Mouse (Mus musculus) right cerebral cortex, adult 18-20 months (tissue): ENCODE measurements around the gene Slc22a4.

ENCODE experiments used
- DNase-seq: peaks from one replicate; pipeline ENCODE4 v3.0.0; 2022; ENCODE audit warnings: mixed read lengths

The Slc22a4 gene

DNA sequence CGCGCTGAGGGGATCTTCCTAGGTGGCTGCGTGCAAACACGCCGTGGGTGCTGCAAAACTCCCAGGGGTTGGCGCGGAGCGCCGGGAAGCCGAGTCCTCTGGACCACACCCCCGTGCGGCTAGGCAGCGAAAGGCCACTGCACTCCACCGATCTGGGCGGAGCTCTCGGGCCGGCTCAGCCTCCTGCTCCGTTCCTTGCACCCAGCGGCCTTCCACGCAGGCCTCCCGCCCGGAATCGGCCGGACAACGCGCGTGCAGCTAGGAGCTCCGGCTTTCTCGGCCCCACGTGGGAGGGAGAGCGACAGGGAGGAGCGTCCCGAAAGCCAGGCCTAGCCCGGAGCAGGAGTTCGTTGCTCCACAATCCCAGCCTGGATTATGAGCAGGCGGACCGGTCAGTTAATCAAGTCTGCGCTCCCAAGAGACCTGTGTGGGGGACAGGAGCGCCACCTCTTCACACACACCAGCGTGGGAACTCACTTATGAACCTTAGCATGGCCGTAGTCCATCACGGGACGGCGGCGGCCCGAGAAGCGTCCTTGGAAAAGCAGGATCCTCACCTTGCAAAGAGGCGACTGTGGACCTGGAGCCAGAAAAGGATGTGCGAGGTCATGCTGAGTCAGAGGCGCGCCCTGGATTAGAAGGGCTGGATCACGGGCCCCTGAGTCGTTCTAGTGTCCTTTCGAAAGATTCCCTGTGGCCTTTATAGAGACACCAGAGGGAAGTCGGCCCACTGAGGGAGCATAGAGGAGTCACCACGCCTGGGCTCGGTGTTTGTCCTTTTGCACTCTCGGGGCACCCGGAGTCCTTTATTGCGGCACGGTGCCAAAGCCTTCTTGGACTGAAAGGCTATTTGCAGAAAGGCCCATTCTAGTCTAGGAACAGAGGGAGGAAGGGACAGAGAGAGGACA is at the start of gene Slc22a4:
TSS of gene Slc22a4 (minus strand) at position 47 of the 908 bp plus-strand sequence.
- peak; percentile 77 for DNase-seq

DNA sequence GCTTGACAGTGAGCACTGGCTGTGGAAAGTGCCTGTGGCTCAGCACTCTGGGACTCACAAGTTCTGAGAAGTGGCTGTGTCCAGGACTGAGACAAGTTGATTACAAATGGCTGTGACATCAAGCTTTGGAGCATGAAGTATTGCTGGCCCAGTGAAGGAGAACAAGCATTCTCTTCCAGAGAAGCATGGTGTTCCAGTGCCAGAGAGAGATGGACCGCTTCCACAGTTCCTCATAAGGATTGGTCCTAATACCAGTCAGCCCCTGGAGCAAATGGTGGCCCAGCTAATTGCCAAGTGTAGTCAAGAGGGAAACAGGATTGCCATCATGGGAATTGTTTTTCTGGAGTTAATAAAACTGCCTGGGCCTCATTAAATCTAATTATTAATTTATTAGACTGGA is 48.2 kb upstream of the Slc22a4 start:
- DNase-seq, result no peak

DNA sequence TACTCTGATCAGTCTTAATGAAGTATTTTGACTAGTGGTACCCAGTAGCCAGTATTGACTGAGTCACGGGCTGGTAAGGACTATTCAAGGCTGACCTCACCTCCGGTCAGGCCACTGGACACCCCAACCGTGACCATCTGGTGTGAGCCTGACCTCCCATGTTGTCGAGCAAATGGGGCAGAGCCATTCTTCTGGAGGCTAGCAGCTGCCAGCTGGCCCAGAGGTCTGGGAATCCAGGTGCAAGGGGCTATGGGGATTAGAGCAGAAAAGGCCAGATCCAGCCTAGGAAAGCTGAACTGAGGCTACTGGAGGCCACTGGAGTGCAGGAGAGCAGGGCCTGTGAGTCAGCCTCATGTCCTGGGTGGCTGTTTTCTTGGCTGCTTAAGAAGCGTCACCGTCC is 47.5 kb upstream of the Slc22a4 start:
- DNase-seq, result no peak

DNA sequence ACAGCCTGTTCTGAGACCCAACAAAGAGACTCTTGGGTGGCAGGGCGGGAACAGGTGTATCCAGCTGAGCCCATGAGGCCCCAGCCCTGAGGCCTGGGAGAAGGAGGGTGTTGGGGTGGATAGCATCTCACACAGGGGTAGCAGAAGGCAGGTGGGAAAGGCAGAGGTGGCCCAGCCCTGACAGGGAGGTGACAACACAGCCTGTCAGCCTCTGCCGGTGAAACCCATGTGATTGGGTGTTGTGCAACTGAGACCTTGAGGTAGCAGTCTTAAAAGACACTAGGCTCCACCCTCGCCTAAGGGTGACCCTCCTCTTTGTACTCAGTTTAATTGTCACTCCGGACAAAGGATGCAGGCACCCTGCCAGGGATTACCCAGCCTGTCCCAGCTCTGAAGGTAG is 45.4 kb upstream of the Slc22a4 start:
- DNase-seq, result no peak

DNA sequence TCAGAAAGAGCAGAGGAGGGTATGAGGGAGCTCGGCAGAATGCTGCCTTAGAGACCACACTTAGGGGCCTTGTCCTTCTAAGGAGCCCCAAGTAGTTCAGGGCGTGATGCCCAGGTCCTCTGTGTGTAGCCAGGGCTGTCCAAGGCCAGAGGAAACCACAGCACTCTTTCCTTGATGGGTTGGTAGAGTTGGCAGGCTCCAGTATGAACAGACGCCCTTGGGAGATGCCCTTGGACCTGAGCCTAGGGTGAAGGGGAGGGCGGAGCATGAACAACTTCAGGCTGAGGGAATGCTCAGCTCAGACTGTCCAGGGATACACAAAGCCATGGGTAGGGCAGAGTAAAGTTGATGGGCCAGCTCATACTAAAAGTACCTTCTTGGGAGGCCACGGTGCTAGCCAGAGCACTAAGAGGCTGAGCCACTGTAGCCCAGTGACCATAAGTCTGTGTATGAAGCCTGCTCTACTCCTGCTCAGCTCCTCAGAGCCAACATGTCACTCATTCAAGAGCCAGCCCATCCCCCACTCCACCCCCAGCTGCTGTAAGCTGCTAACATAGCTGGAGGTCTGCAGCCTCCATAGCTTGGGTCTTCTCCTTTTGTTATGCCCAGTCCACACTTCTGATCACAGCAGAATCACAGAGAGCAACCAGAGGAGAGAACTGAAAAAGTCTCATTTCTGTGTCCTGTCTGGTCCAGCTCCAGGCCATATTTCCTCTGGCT is 44.0 kb upstream of the Slc22a4 start:
- no peak for DNase-seq

DNA sequence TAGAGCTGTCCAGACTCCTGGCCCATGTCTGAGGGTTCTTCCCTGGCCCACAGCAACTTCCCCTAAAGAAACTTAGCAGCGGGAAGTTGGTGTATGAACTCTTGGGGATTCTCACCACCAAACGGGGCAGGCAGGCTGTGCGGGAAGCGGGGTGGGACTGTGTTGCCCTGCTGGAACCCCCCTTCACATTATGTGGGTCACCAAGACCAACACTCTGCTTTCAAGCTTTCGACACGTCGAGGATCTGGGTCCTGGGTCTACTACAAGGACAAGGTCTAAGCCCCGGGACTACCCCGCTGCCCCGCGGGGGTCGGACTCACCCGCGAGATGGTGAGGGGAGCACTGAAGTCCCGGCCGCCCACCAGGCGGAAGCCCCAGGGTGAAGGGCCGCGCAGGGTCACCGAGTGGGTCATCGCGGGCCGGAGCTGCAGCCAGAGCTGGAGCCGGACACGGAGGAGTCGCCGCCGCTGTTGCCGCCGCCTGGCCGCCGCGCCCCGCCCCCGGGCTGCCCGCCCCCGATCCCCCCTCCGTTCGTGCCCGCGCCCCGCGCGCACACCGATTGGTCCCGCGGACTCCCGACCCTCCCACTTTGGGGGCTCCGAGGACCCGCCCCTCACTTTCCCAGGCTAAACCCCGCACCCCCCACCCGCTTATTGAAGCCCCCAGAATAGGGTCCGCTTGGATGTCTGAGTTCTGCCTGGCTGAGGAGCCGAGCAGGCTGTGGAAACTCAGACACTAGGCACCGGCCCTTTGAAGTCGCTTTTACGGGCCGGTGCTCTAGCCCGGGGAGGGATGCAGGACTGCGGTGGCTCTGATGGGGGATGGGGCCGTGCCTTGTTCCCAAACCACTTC is 40.9 kb upstream of the Slc22a4 start, which contains the start of gene Pdlim4:
TSS of gene Pdlim4 (minus strand) at position 495 of the 852 bp plus-strand sequence.
- no peak for DNase-seq

DNA sequence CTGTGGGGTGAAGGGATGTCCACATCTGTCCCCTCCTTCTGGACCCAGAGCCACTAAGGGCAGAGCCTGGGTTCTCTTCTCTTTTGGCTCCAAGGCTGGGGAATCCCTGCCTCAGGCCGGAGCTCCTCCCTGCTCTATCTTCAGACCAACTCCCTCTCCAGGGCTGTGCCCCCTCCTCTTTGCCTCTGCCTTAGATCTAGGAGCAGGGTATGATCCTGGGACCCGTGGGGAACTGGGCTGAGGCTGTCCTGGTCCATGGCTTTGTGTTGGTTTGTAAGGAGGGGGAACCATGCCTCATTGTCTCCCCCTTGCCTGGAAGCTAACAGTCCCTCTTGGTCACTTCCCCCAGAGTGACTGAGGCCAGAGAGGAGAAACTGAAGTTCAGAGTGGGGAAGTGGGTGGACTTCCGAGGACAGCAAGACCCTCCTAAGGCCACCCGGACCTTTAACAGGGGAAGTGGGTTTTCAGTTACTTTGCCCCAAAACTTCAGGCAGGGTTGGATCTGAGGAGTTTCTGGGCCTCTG is 40.2 kb upstream of the Slc22a4 start:
- DNase-seq, result no peak

DNA sequence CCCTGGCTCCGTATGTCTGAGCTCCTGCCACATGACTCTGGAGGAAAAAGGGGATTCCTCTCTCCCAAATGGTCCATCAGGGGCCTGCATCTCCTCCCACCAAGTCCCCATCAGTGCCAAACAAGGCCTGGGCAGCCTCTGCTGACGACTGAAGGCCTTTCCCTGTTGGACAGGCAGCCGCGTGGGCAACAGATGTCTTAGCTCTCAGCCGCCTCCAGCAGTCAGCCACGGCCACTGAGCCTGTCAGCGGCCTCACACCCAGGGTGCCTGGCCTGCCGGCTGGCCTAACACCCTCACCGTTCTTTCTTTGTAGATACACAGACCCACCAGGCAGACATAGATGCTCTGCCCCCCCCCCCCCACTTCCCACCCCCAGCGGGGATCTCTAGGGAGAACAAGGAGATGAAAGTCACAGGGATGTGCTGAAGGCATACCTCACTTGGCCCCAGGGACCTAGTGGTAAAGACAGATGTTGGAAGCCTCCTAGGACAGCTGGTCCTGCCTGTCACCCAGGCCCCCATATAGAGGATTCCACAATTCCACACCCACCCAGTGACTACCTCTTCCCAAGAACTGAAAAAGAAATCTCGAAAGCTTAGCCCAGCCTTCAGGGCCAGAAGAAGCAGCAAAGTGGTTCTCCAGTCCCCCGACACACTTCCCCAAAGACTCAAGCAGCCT is 39.6 kb upstream of the Slc22a4 start:
- no peak for DNase-seq

DNA sequence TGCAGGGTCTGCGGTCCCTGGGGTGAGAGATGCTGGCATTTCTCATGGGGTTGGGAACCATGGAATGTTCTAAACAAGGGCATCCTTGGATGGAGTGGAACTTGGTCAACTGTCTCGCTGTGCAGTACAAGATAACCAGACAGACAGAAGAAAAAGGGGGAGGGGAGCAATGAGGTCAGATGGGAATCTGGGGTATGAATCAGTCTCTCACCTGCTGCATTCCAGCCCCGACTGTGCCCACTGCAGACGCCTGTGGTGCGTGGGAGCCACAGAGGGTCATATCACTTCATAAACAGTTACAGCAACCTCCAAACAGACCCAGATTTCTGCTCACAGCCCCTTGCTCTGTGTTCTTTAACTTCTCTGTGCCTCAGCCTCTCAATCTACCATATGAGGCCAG is 38.5 kb upstream of the Slc22a4 start:
- DNase-seq, result no peak

DNA sequence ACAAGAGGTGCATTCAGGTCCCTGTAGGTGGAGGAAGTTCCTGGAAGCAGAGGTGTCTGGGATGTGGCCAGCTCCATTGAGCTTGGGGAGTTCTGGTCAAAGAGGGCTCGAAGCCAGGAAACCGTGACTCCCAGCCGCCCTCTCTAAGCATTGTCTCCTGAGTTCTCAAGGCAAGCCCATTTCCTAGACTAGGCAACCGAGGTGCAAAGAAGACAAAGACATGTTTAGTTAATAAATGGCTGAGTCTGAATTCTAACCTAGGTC is 38.0 kb upstream of the Slc22a4 start:
- no peak for DNase-seq

DNA sequence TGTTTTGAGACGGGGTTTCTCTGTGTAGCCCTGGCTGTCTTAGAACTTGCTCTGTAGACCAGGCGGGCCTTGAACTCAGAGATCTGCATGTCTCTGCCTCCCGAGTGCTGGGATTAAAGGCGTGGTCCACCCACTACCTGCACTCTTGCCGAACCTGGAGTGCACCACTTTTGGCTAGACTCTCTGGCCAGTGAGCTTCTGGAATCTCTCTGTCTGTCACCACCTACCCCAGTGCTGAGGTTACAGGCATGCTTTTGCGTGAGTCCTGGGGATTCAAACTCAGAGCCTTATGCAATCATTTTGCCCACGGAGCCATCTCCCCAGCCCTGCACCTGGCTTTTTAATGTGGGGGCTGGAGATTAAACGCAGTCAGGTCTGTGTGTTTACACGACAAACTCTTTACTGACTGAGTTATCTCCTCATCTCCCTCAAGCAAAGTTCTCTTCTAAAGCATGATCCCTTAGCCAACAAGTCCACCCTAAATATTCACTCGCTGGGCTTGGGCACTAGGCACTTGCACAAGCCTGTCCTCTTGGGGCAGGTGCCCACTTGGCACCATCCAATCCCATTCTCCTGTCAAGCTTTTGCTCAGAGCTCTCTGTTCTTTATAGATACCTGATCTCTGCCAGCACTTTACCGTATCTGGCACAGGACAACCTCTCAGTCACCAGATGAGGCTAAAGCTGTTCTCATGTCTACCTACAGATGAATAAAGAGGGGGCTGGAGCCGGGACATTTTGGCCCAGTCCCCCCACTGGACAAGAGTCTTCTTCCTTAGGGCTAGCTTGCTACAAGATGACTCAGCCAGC is 37.4 kb upstream of the Slc22a4 start:
- no peak for DNase-seq

DNA sequence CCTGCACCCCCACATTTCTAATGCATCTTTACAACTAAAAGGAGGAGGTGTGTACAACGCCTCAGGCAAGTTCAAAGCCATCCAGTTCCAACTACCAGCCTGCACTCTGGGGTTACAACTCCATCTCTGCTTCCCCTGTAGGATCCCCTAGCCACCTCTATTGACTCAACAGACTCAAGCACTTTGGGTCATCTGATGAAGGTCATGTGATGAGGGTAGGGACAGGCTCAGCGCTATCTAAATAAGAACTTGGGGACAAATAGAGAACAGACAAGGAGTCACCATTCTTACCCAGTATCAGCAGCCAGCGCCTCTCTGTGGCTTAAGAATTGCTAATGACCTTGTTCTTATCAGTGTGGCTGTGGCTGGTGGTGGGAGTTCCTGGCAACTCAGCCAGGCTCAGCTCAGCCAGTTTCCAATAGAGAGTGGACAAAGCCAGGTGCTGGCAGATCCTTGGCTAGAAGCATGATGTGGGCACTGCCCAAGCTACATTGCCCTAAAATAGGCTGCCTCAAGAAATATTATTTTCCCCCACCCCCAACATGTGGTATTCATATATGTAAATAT is 36.6 kb upstream of the Slc22a4 start:
- no peak for DNase-seq

DNA sequence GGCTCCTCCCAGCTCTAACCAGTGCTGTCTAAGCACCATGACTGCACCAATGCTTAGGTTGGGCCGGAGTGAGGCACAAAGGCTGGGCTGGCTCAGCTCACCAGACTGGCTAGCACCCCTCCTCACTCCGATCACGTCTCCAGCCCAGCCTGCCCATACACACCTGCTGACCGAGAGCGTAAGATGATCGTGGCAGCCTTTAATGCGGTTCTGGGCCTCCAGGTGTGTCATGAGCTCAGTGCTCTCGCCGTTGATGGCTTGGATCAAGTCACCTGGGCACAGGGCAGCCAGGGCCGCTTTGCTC is 35.5 kb upstream of the Slc22a4 start:
- DNase-seq, result no peak

DNA sequence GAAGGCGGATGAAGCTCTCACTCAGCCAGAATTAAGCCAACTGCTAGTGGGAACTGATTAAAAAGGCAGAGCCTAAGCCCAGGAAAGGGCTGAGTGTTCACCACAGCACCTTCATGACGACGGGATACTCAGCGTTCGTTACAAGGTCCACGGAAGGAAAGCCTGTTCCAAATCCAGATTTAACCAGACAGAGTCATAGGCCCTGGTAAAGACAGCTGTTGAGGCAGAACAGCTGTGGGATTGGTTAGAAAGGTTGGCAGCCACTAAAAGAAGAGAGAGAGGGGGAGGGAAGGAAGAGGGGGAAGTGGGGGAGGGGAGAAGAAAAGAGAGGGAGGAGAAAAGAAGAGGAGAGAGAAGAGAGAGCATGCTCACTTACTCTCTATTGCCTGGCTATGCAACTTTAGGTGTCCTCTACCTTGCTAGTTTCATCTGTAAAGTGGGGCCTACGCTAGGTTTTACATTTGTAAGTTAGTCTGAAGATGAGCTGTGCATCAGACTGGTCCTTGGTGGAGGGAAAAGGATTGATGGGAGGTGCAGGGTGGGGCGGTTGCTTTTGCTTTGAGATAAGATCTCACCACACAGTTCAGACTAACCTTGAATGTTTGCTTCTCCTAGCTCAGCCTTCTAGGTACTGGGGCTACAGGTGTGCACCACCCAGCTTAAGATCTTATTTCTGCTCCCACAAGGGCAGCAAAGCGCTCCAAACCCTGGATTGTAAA is 35.0 kb upstream of the Slc22a4 start:
- DNase-seq, result no peak

DNA sequence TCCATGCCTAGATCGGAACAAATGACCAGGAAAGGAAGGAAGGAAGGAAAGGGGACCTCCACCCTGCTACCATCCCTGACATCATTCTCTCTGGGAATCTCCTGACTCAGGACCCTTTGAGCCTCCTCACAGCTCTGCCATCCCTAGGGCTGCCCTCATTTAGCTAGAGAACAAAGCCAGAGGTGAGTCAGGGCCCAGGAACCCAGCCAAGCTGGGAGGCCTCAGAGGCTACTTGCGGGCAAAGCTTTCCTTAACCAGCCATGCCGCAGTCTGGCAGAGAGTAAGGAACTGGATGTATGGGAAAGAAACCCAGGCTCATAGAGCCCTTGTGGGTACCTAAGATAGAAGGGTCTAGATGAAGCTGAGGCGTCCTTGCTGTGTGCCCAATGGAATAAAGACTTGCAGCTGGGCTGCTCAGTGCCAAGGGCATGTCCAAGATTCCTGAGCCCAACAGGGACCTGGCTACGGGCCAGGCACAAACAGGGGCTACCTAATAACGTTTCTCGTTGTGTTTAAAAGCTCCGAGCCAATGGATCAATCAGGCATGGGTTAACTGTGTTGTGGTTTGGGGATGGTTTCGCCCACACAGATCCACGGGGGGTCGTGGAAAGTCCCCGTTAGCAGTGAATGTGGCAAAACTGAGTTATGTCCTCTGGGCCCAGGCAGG is 34.3 kb upstream of the Slc22a4 start:
- DNase-seq, result no peak

DNA sequence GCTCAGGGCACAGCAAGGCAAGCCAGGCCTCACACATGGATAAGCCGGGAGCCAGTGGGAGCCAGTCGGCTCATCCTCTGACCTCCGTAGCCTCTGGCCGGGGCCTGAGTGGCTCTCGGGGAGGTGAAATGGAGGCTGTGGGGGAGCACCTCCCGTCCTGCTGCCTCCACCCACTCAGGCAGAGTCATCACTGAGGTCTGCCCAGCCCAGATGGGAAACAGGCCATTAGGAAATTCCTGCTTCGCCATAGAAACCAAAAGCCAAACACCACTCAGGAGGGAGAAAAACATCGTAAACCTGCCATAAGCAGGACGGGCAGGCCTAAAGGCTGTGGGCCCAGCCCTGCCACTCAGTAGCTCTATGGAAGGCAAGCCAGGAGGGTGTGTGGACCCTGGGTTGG is 32.4 kb upstream of the Slc22a4 start:
- DNase-seq, result no peak

DNA sequence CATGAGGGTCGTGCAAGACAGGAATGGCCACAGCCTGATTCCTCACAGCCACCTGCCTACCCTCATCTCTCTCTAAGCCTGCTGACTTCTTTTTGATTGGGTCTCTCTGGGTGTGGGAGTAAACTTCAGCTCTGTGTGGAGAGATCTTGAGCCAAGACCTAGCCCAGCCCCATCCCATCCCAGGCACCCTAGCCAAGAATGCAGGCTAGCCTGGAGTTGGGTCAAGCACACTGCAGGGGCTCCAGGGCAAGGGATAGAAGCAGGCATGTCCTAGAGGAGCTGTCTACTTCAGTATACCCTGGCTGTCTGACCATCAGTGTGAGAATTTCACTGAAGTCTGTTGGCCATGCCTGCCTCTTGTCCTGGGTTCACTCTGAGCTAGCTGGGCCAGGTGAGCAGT is 31.6 kb upstream of the Slc22a4 start:
- DNase-seq, result no peak

DNA sequence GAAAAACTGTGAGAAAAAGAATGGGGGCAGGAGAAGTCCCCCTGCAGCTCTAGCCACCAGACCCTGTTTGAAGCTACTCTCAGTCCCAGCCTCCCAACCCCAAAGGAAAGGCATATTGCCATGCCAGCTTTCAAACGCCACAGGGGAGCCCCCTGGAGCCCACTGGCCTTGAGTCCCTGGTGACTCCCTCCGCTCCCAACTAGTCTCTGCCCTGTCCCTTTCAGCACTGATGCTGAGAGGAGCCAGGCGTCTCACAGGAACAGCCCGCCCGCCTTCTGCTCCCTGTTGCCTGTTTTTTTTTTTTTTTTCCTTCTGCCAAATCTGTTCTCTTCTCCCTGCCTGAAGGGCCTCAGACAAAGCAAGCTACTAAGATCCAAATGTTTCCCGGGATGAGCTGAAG is 30.8 kb upstream of the Slc22a4 start:
- no peak for DNase-seq

DNA sequence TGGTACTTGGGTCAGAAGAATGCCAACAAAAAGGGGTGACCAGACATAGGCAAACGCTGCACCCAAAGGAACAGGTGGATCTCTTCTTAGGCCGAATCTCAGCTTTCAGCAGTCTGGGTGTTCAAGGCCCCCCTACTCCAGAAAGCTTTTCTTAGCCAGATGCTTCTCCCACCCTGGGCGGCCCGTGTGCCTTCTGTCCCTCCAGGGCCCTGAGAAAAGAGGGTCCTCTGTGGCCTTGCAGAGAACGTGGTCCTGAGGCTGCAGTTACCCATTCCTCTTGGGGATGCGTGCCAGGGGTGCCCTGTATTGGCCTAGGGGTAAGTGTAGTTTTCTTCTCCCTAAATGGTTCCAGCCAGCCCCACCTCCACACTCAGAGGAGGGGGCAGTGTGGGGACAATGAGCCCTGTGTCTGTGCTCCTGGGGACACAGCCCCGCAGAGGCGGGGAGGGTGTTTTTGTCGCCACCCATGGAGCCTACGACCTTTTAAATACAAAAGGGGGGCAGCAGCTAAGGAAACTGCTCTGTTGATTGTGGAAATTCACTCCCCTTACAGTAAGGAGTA is 30.2 kb upstream of the Slc22a4 start:
- no peak for DNase-seq

DNA sequence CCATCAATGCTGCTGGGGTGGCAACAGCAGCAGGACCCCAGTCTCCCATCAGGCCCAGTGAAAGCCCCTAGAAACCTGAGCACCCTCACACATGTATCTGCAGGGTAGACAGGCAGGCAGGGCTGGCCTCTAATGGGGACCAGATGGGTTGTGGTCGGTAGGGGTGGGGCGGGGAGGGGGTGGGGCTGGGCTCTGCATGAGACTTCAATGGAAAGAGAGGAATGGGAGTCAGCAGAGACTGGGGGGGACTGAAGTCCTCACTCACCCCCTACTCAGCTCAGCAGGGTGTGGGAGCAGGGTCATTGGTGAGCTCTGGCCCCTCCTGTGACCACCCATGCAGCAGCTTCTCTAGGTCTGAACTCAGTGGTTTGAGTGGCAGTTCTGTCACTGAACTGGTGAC is 29.5 kb upstream of the Slc22a4 start:
- DNase-seq, result no peak
